Mouse (Mus musculus): Measurements from ENCODE around the gene Tysnd1.

The Tysnd1 gene

GRCm38 (mm10) chr10:61738126-61738525 lies 42.8 kb downstream of the Tysnd1 start:
- DNase-seq (ENCODE audit: low spot score): no peak

- DNase-seq (ENCODE audit: low spot score): no peak
These were observed 46.0 kb downstream of the Tysnd1 start for GRCm38 (mm10) chr10:61741306-61741705.

- DNase-seq (ENCODE audit: low spot score): no peak
These were observed 46.6 kb downstream of the Tysnd1 start for GRCm38 (mm10) chr10:61741873-61742272.

GRCm38 (mm10) chr10:61742336-61742735 lies 47.0 kb downstream of the Tysnd1 start:
- DNase-seq (ENCODE audit: low spot score): no peak

- no peak for DNase-seq (ENCODE audit: low spot score)
These were observed 49.8 kb downstream of the Tysnd1 start for GRCm38 (mm10) chr10:61745133-61745532.

GRCm38 (mm10) chr10:61747302-61747701 lies 52.0 kb downstream of the Tysnd1 start:
- DNase-seq (ENCODE audit: low spot score): no peak

- no peak for DNase-seq (ENCODE audit: low spot score)
These were observed 54.7 kb downstream of the Tysnd1 start for GRCm38 (mm10) chr10:61750014-61750413.

- DNase-seq (ENCODE audit: low spot score): peak; percentile 37
These were observed 56.4 kb downstream of the Tysnd1 start for GRCm38 (mm10) chr10:61751534-61752219.

Measured in testis, postnatal 14 days (tissue).